Mouse (Mus musculus) liver, embryonic 12.5 days (tissue): Measurements from ENCODE around the gene Mink1. TPM values are rescaled to one million over a fixed set of nuclear protein-coding genes. Genes with fewer than 3 reads are reported as not detected.
A peak's percentile ranks its signal among the peaks of the same experiment; 100 is the strongest.

Experiments used
- ATAC-seq: fragments of 200-750 bp; cut with Nextera tagmentation; 2 replicates; pipeline ENCODE4 v1.8.0; 2017; ENCODE audit warnings: moderate number of reproducible peaks, mild to moderate bottlenecking, moderate library complexity
- H3K27ac ChIP-seq: fragments of 300-500 bp; sonication (generic); 2 replicates; pipeline ENCODE4 v1.5.1; 2016; ENCODE audit warnings: mild to moderate bottlenecking
- H3K27me3 ChIP-seq: fragments of 300-500 bp; sonication (generic); replicated peaks from 2 replicates; pipeline ENCODE4 v1.6.1; 2016; ENCODE audit warnings: mild to moderate bottlenecking, moderate library complexity
- H3K36me3 ChIP-seq: fragments of 300-500 bp; sonication (generic); 2 replicates; pipeline ENCODE4 v1.6.1; 2016; ENCODE audit warnings: mild to moderate bottlenecking, moderate library complexity
- H3K4me1 ChIP-seq: fragments of 300-500 bp; sonication (generic); 2 replicates; pipeline ENCODE4 v1.6.1; 2016
- H3K4me2 ChIP-seq: fragments of 300-500 bp; sonication (generic); 2 replicates; pipeline ENCODE4 v1.6.1; 2016; ENCODE audit warnings: mild to moderate bottlenecking, moderate library complexity
- H3K4me3 ChIP-seq: fragments of 300-500 bp; sonication (generic); 2 replicates; pipeline ENCODE4 v1.5.1; 2016; ENCODE audit warnings: mild to moderate bottlenecking, moderate library complexity
- H3K9ac ChIP-seq: fragments of 300-500 bp; sonication (generic); 2 replicates; pipeline ENCODE4 v1.6.1; 2016; ENCODE audit warnings: mild to moderate bottlenecking, moderate library complexity
- H3K9me3 ChIP-seq: fragments of 300-500 bp; sonication (generic); replicated peaks from 2 replicates; pipeline ENCODE4 v1.6.1; 2016; ENCODE audit warnings: mild to moderate bottlenecking, moderate library complexity
- WGBS: fragments of 180-500 bp; shearing (Covaris S2); methylation state at CpG from one replicate; pipeline ENCODE4 v1.1.7; 2016; ENCODE audit not compliant: insufficient replicate concordance; 5-methylcytosine and 5-hydroxymethylcytosine counted together
- polyA plus RNA-seq: library from polyadenylated mRNA; unstranded; fragments of >200 nt; fragmentation: Nextera tagmentation; extraction: Ambion mirVana; gene quantifications from 2 replicates; pipeline ENCODE4 v1.2.1, GENCODE M21; 2016

The Mink1 gene
- polyA plus RNA-seq, 1 experiment from 2014 or later, result 8.3 TPM

DNA sequence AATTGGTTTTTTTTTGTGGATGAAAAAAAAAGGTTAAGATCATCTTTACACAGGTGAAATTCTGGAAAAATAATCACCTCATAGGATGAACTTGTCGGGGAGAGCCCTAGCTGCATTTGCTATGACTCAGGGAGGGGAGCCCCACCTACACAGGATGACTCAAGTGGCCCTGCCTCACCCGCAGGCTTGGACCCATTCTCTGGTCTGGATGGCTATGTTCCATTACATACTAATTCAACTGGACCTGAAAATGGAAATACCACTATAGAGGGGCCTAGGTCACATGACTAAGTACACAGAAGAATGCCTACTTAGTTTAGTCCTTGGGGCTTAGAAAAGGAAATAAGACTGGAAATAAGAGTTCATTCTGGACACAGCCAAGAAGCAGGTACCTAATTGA is 88.7 kb downstream of the Mink1 start:
- WGBS, result 41% methylated on average over 2 of the region's 2 CpGs
- H3K4me1 ChIP-seq, result peaks cover 70% of the 10 kb centered on the region

DNA sequence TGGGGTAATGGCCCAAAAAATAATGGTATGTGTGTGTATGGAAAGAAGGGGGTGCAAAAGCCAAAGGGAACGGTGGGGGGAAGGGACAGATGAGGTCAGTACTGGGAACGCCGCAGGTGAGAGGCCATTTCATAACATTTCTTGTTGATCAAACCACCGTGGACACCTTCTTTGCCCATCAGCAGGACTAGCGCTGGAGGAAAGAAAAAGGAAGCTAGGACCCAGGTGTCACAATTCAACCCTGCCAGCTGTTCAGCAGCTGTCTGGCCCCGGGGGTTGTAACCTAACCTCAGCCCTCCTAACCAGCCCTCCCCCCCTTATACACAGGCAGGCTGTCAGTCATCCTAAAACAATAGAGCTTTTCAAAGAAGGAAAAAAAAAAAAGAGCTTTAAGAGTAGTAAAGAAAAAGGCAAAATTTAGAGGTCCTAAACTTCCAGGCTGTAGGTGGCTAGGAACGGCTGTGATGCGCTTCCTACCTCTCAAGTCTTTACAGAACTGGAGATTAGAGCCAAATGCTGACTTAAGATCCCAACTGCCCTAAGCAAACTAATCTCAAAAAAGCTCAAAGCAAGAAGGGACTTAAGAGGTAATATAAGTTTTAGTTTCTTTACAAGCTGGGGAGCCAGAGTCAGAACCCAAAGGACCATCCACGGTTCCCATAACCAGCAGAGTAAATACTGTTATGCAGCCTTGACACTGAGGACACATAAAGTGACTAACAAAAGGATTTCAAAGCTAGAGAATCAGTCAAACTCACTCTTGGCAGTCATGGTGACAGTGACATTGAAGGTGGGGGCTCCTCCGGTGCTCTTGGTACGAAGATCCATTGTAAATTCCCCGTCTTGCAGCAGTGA is 89.6 kb downstream of the Mink1 start:
- H3K36me3 ChIP-seq, result peaks cover 47% of the 10 kb centered on the region
- H3K4me1 ChIP-seq, result peaks cover 76% of the 10 kb centered on the region
- no peak for ATAC-seq
- peak overlapping the region; percentile 93 for H3K4me2 ChIP-seq
- 41% methylated on average over 12 of the region's 12 CpGs for WGBS
- H3K27ac ChIP-seq, result peak overlapping the region; percentile 99
- H3K4me3 ChIP-seq, result peak overlapping the region; percentile 99
- H3K9me3 ChIP-seq, result no peaks in the 10 kb centered on the region
- peak overlapping the region; percentile 99 for H3K9ac ChIP-seq
- H3K27me3 ChIP-seq, result 0 out of 2 replicates have a peak, but pooled peaks cover 9% of the 10 kb centered on the region

More for the DNA sequence above, 88.7 kb downstream of the Mink1 start:
- peak overlapping the region; percentile 93 for H3K4me2 ChIP-seq
- no peaks in the 10 kb centered on the region for H3K9me3 ChIP-seq
- 0 out of 2 replicates have a peak, but pooled peaks cover 3% of the 10 kb centered on the region for H3K27me3 ChIP-seq
- peaks cover 47% of the 10 kb centered on the region for H3K36me3 ChIP-seq
- peak overlapping the region; percentile 99 for H3K27ac ChIP-seq
- H3K4me3 ChIP-seq, result peak overlapping the region; percentile 29
- H3K9ac ChIP-seq, result 0 out of 2 replicates have a peak overlapping the region, but pooled peaks have one; percentile 47
- ATAC-seq, result no peak

DNA sequence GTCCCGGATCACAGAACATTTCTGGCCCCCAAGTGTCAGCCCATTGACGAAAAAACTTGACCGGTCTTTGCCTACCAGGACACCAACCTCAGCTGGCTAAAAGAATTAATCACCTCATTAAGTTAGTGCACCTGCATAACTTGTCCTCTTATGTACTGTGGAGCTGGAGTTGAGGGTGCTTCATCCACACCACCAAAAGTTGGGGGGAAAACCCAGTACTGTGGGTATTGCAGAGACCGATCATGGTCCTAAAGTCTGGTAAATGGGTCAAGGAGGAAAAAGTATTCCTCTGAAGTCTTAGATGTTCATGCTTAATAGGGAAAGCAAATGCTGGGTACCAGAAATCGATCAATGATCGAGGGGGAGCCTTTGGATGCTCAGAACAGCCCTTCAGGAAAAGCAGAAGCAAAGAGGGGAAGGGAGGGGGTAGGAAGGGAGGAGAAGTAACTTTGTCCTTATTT is 90.2 kb downstream of the Mink1 start:
- no peak for ATAC-seq
- peaks cover 81% of the 10 kb centered on the region for H3K4me1 ChIP-seq
- peak overlapping the region; percentile 93 for H3K4me2 ChIP-seq
- 0 out of 2 replicates have a peak, but pooled peaks cover 9% of the 10 kb centered on the region for H3K27me3 ChIP-seq
- peak overlapping the region; percentile 99 for H3K4me3 ChIP-seq
- peaks cover 47% of the 10 kb centered on the region for H3K36me3 ChIP-seq
- peak overlapping the region; percentile 99 for H3K27ac ChIP-seq
- H3K9ac ChIP-seq, result peak overlapping the region; percentile 99
- H3K9me3 ChIP-seq, result no peaks in the 10 kb centered on the region
- WGBS, result 20% methylated on average over 6 of the region's 6 CpGs

DNA sequence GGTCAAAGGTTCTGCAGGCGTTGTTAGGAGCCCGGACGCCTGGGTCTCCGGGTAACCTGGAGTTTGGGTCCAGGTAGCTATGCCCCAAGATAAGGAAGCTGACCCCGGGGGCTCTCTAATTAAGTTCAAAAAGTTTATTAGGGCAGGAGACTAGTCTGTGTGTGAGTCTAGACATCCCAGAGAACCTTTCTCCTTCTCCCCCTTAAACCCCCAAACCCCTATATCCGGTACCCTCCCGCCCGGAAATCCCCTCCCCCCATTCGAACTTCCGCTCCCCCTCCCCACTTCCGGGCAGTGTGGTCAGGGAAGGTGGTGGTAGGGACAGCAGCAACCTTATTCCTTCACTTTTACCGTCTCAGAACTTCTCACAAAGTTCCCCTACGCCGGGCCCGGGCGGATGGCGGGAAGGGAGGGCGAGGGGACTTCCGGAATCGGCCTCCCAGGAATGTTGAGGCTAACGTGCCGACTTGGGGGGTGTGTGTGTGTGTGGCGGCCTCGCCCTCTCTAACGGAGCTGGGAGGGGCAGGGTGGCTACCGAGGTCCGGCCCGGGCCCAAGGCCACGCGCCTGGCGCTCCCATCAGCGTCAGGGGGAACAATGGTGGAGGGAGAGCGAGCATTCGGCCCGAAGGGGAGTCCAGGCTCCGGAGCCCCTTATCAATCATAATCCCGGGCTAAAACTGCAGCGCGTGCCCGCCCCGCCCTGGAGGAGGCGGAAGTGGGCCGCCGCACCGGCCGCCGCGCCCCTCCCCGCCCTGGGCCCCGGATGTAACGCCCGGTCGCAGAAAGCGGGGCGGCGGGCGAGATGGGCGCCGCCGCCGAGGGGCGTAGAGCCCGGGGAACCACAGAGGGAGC is 90.9 kb downstream of the Mink1 start:
- H3K9me3 ChIP-seq, result no peaks in the 10 kb centered on the region
- peaks cover 81% of the 10 kb centered on the region for H3K4me1 ChIP-seq
- H3K36me3 ChIP-seq, result peaks cover 46% of the 10 kb centered on the region
- ATAC-seq, result peak; percentile 67
- peak overlapping the region; percentile 99 for H3K9ac ChIP-seq
- H3K27me3 ChIP-seq, result 0 out of 2 replicates have a peak, but pooled peaks cover 9% of the 10 kb centered on the region
- peak overlapping the region; percentile 99 for H3K27ac ChIP-seq
- WGBS, result under 1% methylated on average over 58 of the region's 63 CpGs
- peak overlapping the region; percentile 99 for H3K4me3 ChIP-seq
- H3K4me2 ChIP-seq, result peak overlapping the region; percentile 93

DNA sequence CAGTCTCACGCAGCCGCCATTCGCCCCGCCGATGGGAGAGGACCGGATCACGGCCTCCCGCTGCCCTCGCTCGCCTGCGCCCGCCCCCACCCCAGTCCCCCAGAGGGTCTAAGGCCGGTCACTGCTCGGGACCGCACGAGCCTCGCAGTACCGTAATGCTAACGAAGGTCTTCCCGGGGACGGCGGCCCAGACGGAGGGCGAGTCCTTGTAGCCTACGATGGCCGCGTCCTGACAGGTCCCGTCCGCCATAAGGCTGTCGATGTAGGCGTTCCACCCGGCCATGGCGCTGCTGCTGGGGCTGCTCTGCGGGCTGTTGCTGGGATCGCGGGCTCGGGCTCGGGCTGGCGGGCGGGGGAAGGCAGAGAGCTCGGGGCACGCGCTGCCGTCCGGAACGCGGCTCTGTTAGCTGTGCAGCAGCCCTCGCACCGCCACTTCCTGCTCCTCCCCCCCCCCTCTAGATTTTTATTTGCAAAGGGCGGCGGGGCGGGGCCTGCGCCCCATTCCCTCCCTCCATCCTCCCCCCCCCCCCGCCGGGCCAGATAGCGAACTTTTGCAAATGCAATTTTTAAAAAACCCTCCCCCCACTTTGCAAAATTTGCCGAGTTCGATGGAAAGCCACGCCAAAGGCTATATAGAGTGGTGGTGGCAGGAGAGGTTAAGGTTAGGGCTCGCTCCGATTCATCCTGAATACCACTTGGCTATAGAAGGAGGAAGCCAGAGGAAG is 91.7 kb downstream of the Mink1 start, which contains the start of gene Pfn1:
TSS of gene Pfn1 (minus strand) at position 447 of the 725 bp plus-strand sequence.
- under 1% methylated on average over 58 of the region's 61 CpGs for WGBS
- Histone ChIP-seq H3K36me3 (peaks cover 38% of the 10 kb centered on the region), H3K9me3 (no peaks in the 10 kb centered on the region), H3K4me3 (peak within 1 kb of the TSS; percentile 99), H3K4me1 (peaks cover 78% of the 10 kb centered on the region), H3K27me3 (0 out of 2 replicates have a peak, but pooled peaks cover 9% of the 10 kb centered on the region), H3K4me2 (peak within 1 kb of the TSS; percentile 93), H3K27ac (peak within 1 kb of the TSS; percentile 99), H3K9ac (peak within 1 kb of the TSS; percentile 99)
- peak; percentile 46 for ATAC-seq

DNA sequence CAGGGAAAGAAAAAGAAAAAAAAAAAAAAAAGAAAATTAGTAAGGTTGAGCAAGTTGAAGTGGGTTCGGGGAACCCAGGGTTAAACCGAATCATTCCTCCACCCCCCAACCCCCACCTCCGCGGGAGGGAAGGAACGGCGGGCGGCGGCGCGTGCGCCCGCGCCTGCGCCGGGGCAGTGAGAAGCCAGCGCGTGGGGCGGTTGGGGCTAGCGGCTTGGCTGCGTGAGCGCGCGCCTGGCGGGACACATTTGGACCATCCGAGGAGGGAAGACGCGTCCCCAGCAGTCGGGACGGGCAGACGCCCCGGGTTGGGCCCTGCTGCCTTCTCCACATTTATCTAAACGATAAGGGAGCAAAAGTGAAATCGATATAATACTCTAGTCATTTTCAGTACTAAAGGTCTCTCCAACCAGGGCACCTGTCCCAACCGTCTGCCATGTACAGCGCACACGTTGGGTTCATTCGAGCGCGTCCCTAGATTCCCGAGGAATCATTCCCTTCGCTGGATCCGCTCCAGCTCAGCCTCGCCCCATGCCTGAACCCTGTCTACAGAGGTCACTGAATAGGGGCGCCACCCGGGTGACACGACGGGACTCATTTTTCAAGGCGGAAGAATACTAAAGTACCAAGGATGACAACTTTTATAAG is 92.4 kb downstream of the Mink1 start:
- WGBS, result under 1% methylated on average over 47 of the region's 48 CpGs
- ATAC-seq, result peak; percentile 58
- H3K9me3 ChIP-seq, result no peaks in the 10 kb centered on the region
- H3K36me3 ChIP-seq, result peaks cover 35% of the 10 kb centered on the region
- H3K27me3 ChIP-seq, result 0 out of 2 replicates have a peak, but pooled peaks cover 9% of the 10 kb centered on the region
- peaks cover 71% of the 10 kb centered on the region for H3K4me1 ChIP-seq
- H3K9ac ChIP-seq, result peak overlapping the region; percentile 99
- peak overlapping the region; percentile 93 for H3K4me2 ChIP-seq
- peak overlapping the region; percentile 99 for H3K27ac ChIP-seq
- peak overlapping the region; percentile 99 for H3K4me3 ChIP-seq

DNA sequence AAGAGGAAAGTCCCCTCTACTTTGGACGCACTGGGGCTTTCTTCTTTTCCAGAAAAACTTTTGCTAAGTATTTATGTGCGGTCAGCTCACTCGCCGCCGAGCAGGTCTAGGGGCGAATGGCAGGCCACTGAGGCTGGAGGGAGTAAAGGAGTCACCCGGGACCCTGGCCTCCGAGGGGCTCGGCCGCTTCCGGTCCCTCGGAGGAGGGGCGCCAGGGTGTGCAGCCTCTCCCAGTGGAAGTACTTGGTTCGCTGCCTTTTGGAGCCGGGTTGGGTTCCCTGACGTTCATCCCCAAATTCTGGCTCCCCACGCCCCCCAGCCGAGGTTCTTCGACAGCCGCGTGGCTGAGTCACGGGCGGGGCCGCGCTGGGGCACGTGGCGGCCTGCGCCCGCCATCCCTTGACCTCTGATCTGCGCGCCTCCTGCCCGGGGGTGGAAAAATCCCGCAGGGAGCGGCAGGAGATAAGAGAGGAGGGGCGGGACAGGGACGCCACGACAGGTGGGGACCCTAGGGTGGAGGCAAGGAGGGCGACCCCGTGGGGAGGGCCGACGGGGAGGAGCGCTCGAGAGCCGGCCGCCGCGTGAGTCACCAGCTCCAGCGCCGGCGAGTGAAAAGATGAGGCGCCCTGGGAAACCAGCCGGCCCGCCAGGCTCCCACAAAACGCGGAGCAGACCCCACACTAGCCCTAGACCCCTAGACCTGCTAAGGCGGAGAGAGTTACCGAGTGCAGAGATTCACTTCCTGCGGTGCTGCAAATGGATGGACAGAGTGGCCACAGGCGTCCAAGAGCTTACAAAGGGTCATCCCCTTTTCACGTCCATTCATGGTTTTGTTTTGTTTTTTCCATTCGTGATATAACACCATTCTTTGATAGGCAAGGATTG is 93.1 kb downstream of the Mink1 start:
- peak; percentile 14; the same call in 1 of the 2 replicates for ATAC-seq
- Histone ChIP-seq H3K27me3 (0 out of 2 replicates have a peak, but pooled peaks cover 9% of the 10 kb centered on the region), H3K4me1 (peaks cover 64% of the 10 kb centered on the region), H3K36me3 (peaks cover 35% of the 10 kb centered on the region), H3K4me2 (peak overlapping the region; percentile 93), H3K4me3 (peak overlapping the region; percentile 99), H3K9me3 (no peaks in the 10 kb centered on the region), H3K9ac (peak overlapping the region; percentile 99), H3K27ac (peak overlapping the region; percentile 99)
- 1% methylated on average over 61 of the region's 61 CpGs for WGBS

DNA sequence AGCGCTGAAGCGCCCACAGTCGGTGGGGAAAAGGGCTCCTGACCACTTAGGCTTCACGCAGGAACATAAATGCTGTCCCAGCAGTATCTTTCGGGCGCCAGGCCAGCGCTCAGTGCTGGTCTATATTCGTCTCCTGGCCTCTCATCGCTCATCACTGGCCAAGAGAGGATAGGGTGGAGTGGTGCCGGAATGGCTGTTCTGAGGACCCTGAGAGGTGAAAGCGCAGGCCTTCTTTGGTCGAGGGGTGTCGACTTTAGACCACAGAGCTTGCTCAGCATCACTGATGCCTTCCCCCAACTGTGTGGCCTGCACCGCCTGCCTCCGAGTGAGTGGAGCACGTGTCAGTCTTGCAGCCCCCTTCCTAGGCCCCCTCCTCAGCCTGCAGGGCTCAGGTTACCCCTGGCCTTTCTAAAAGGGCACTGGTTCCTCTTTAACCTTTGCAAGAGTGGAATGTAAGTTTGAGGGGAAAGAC is 93.8 kb downstream of the Mink1 start:
- peaks cover 57% of the 10 kb centered on the region for H3K4me1 ChIP-seq
- peak overlapping the region; percentile 93 for H3K4me2 ChIP-seq
- H3K27me3 ChIP-seq, result 0 out of 2 replicates have a peak, but pooled peaks cover 9% of the 10 kb centered on the region
- H3K4me3 ChIP-seq, result peak overlapping the region; percentile 99
- WGBS, result 19% methylated on average over 16 of the region's 16 CpGs
- H3K9ac ChIP-seq, result peak overlapping the region; percentile 99
- no peak for ATAC-seq
- H3K36me3 ChIP-seq, result peaks cover 35% of the 10 kb centered on the region
- H3K9me3 ChIP-seq, result no peaks in the 10 kb centered on the region
- H3K27ac ChIP-seq, result peak overlapping the region; percentile 99

DNA sequence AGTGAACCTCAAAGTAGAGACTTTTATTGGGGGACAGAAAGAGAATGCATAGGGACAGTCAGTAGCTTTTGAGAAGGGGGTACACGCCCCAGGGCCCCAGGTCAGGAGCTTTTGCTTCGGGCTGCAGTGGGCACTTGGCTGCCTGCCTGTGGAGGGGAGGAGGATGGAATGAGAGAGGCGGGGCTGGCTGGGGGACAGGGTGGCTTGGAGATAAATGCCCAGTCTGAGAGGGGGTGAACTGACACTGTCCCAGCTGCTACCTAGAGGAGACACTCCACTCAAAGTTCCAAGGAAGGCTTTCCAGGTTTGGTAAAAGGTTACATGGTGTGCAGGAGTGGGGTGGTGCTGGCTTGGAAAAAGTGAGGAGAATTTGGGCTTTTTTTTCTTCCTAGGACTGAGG is 94.3 kb downstream of the Mink1 start, which contains the start of gene Eno3:
TSS of gene Eno3 (plus strand) at position 239 of the 400 bp plus-strand sequence.
- Histone ChIP-seq H3K4me3 (peak within 1 kb of the TSS; percentile 99), H3K9ac (peak within 1 kb of the TSS; percentile 99), H3K4me2 (peak within 1 kb of the TSS; percentile 93), H3K27ac (peak within 1 kb of the TSS; percentile 99), H3K9me3 (no peaks in the 10 kb centered on the region), H3K4me1 (peaks cover 52% of the 10 kb centered on the region), H3K27me3 (0 out of 2 replicates have a peak, but pooled peaks cover 9% of the 10 kb centered on the region), H3K36me3 (peaks cover 33% of the 10 kb centered on the region)
- WGBS, result 24% methylated on average over 3 of the region's 3 CpGs
- ATAC-seq, result no peak
